Mouse (Mus musculus) erythroblast, adult 5-6 weeks (primary cell): Measurements from ENCODE around the gene Flii. TPM values are rescaled to one million over a fixed set of nuclear protein-coding genes. Genes with fewer than 3 reads are reported as not detected.
A peak's percentile ranks its signal among the peaks of the same experiment; 100 is the strongest.

ENCODE experiments used
- ATAC-seq: replicated peaks from 2 replicates; pipeline ENCODE4 v1.8.0; 2016; ENCODE audit warnings: moderate number of reproducible peaks, mild to moderate bottlenecking, moderate TSS enrichment, inconsistent platforms; ENCODE audit not compliant: poor library complexity, low FRiP score, severe bottlenecking
- total RNA-seq, 2 experiments: library from RNA; stranded (forward) in 1 of 2; stranded (reverse) in 1 of 2; fragments of 150-400 nt in 1 of 2; fragments of 200-764, 138-1000 nt in 1 of 2; gene quantifications; 2 replicates each; pipeline versions ENCODE4 v1.2.3 to v1.2.4; 2015 to 2017; ENCODE audit warnings: low replicate concordance in 2 of 2

The Flii gene
- total RNA-seq, 2 experiments from 2014 or later = 26.9 to 66.9 TPM

DNA sequence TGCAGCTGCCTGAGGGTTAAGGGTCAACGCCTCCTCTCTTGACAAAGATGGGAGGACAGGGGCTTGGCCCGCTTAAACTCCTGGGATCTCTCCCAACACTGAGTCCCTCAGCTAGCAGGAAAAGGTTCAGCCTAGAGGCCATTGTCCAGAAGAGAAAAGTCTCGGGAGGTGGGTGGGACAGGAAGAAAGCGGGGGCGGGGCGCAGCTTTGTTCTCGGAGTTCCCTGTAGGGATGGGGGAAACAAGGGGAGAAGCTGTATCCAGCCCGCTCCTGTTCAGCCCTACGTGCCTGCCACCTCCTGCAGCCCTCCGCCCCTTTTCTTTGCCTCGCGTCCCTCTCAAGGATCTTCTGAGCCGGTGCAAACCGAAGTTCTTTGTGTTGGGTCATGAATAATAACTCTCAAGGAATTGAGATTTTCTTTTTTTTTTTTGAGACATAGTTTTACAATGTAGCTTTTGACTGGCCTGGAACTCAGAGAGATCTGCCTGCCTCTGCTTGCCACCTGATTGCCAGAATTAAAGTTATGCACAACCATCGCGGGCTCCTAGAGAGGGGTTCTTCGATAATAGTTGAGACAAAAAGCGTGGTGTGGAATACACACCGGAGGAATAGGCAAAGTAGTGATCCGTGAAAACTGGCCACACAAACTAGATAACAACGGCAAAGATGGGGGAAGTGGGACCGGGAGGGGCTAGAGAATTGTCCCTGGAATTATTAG lies 28.1 kb downstream of the Flii start:
- ATAC-seq = peak; percentile 33

DNA sequence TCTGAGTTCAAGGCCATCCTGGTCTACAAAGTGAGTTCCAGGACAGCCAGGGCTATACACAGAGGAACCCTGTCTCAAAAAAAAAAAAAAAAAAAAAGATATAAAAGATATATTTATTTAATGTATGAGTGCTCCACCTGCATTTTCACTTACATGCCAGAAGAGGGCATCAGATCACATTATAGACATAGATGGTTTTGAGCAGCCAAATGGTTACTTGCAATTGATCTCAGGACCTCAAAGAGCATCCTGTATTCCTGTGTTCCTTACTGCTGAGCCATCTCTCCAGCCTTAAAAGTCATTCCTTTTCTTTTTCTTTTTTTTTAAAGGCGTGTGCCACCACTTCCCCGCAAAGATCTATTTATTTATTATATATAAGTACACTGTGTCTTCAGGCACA lies 29.5 kb downstream of the Flii start:
- no peak for ATAC-seq

DNA sequence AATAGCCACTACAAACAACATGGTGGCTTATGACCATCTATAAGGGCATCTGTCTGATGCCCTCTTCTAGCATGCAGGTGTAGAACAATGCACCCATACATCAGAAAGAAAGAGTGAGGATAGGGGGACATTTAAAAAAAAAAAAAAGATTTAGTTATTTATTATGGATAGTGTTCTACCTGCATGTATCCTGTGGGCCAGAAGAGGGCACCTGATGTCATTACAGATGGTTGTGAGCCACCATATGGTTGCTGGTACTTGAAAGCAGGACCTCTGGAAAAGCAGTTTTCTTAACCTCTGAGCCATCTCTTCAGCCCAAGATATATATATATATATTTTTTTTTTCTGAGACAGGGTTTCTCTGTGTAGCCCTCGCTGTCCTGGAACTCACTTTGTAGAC lies 30.9 kb downstream of the Flii start:
- ATAC-seq = no peak

Other genes with a start within 250 kb of the Flii start
- 9.8 and 10.2 TPM in 2 replicates for gene Alkbh5, start 190.9 kb downstream of the Flii start, total RNA-seq (2015; ENCODE audit: low replicate concordance)
- gene Alkbh5, start 190.9 kb downstream of the Flii start, total RNA-seq (2017; ENCODE audit: low replicate concordance) = 10.9 and 13.8 TPM in 2 replicates
- gene Llgl1, start 27.5 kb downstream of the Flii start, total RNA-seq (2015; ENCODE audit: low replicate concordance) = 3.8 and 5.6 TPM in 2 replicates
- 2.5 and 3.1 TPM in 2 replicates for gene Llgl1, start 27.5 kb downstream of the Flii start, total RNA-seq (2017; ENCODE audit: low replicate concordance)
- 0.84 TPM in 1 of 2 replicates, not detected in the other for gene Mief2, start 1.1 kb upstream of the Flii start, total RNA-seq (2015; ENCODE audit: low replicate concordance)
- 0.42 and 1.3 TPM in 2 replicates for gene Mief2, start 1.1 kb upstream of the Flii start, total RNA-seq (2017; ENCODE audit: low replicate concordance)
- gene Top3a, start 50.1 kb upstream of the Flii start, total RNA-seq (2015; ENCODE audit: low replicate concordance) = 5.6 and 7.1 TPM in 2 replicates
- gene Top3a, start 50.1 kb upstream of the Flii start, total RNA-seq (2017; ENCODE audit: low replicate concordance) = 4.5 and 11.9 TPM in 2 replicates
- 10.0 and 11.3 TPM in 2 replicates for gene Smcr8, start 50.3 kb upstream of the Flii start, total RNA-seq (2015; ENCODE audit: low replicate concordance)
- 3.5 and 5.6 TPM in 2 replicates for gene Smcr8, start 50.3 kb upstream of the Flii start, total RNA-seq (2017; ENCODE audit: low replicate concordance)
- 1.5 and 5.4 TPM in 2 replicates for gene Shmt1, start 84.5 kb upstream of the Flii start, total RNA-seq (2015; ENCODE audit: low replicate concordance)
- 5.3 and 10.9 TPM in 2 replicates for gene Shmt1, start 84.5 kb upstream of the Flii start, total RNA-seq (2017; ENCODE audit: low replicate concordance)
- gene Dhrs7b, start 103.4 kb upstream of the Flii start, total RNA-seq (2015; ENCODE audit: low replicate concordance) = 2.3 TPM in 1 of 2 replicates, not detected in the other
- gene Dhrs7b, start 103.4 kb upstream of the Flii start, total RNA-seq (2017; ENCODE audit: low replicate concordance) = 1.4 and 4.7 TPM in 2 replicates
- gene Tmem11, start 152.0 kb upstream of the Flii start, total RNA-seq (2015; ENCODE audit: low replicate concordance) = 1.9 and 8.8 TPM in 2 replicates
- gene Tmem11, start 152.0 kb upstream of the Flii start, total RNA-seq (2017; ENCODE audit: low replicate concordance) = 7.2 and 13.5 TPM in 2 replicates
- 6.1 and 7.1 TPM in 2 replicates for gene Natd1, start 187.5 kb upstream of the Flii start, total RNA-seq (2015; ENCODE audit: low replicate concordance)
- gene Natd1, start 187.5 kb upstream of the Flii start, total RNA-seq (2017; ENCODE audit: low replicate concordance) = 2.4 and 4.5 TPM in 2 replicates
- gene Map2k3, start 204.8 kb upstream of the Flii start, total RNA-seq (2015; ENCODE audit: low replicate concordance) = 28.1 and 29.7 TPM in 2 replicates
- 21.6 and 45.6 TPM in 2 replicates for gene Map2k3, start 204.8 kb upstream of the Flii start, total RNA-seq (2017; ENCODE audit: low replicate concordance)